Mouse (Mus musculus) right cerebral cortex, adult 2 months (tissue): ENCODE results near the gene Mt1.

Source experiments
- DNase-seq, 2 experiments: peaks; one replicate each; pipeline ENCODE4 v3.0.0; 2021 to 2022; ENCODE audit warnings: low spot score in 2 of 2

The Mt1 gene

DNA sequence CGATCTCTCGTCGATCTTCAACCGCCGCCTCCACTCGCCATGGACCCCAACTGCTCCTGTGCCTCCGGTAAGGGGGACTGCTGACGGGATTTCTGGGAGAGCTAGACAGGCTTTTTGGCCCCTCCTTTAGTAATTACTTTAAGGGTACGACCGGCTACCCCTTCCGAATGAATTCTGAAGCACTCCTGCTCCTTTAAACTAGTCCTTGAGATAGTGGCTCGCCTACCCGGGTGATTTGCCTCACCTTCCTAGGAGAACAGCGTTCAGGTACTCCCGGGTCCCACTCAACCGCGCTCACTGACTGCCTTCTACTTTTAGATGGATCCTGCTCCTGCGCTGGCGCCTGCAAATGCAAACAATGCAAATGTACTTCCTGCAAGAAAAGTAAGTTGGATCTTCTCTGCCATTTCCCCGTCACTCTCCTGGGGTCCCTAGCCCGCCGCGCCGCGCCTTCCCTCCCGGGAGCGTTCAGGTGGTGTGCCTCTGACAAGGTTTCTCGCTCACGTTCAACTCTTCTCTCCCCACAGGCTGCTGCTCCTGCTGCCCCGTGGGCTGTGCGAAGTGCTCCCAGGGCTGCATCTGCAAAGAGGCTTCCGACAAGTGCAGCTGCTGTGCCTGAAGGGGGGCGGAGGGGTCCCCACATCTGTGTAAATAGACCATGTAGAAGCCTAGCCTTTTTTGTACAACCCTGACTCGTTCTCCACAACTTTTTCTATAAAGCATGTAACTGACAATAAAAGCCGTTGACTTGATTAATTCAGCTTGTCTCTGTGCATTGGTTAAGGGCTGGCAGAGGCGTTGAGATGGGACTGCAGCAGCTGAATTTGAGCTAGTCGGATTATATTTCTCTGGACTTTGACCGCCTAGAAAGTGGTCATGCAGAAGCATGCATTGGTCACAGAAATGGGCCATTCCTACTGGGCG lies 5.8 kb upstream of the Mt1 start:
- no peak for DNase-seq

DNA sequence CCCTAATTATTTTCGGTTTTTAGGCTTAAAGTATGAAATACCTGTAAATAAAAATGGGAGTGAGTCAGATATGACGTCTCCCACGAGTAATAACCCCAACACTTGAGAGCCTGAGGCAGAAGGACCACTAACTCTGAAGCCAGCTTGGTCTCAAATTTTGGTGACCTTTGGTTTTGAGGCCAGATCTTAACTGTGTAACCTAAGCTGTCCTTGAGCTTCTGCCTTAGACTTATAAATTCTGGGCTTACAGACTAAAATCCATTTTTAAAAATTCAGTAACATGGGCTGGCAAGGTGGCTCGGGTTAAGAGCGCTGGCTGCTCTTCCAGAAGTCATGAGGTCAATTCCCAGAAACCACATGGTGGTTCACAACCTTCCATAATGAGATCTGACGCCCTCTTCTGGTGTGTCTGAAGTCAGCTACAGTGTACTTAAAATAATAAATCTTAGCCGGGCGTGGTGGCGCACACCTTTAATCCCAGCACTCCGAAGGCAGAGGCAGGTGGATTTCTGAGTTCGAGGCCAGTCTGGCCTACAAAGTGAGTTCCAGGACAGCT lies 5.0 kb upstream of the Mt1 start:
- no peak for DNase-seq

DNA sequence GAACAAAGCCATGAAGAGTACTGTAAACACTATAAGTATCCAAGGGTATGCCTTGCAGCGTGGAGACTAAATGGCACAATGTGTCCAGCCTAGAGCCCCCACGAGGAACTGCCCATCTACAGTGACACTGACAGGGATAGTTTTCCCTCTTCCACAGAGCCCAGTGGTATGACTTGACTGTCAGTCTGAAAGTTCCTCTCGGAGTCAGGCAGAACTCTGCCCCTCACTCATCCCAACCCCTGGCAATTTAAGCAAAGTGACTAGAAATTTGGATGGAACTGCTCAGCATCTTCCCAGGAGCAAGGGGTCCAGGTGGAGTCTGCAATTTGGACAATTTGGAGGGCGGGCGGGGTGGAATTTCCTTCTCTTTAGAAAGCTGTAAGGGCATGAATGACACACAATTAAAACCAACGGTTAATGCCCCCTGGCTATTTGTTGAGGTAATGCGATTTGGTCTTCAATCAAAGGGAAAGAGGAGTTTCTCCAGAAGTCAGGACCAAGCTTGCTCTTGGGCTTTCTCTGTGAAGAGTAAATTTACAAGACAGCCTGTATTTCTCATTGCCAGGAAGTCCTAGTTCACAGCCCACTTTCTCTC lies 4.2 kb upstream of the Mt1 start:
- no peak for DNase-seq

DNA sequence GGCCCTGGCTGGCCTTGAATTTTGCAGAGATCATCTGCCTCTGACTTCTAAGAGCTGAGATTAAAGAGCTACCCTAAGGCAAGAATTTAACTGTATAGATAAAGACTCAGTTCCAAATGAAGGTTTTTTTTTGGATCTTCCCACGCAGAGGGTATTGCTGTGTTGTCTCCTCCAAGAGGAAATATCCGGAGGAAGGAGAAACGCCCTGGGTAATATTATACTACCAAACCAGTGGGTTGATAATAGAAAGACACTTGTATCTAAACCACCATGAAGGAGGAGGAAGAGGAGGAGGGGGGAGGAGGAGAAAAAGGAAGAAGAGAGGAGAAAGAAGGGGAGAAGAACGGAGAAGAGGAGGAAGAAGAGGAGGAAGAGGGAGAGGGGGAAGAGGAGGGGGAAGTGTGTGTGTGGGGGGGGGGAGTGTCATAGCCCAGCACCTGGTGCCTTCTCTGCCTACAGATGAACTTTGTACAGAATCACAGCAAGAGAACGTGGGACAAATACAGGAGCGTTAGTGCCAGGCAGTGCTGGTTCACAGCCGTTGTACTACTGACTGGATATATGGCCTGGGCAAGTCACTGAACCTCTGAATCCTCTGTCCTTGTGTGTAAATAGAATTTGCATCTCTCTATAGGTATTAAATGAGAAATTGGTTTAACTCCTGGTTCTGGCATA lies 1.0 kb upstream of the Mt1 start:
- no peak for DNase-seq

DNA sequence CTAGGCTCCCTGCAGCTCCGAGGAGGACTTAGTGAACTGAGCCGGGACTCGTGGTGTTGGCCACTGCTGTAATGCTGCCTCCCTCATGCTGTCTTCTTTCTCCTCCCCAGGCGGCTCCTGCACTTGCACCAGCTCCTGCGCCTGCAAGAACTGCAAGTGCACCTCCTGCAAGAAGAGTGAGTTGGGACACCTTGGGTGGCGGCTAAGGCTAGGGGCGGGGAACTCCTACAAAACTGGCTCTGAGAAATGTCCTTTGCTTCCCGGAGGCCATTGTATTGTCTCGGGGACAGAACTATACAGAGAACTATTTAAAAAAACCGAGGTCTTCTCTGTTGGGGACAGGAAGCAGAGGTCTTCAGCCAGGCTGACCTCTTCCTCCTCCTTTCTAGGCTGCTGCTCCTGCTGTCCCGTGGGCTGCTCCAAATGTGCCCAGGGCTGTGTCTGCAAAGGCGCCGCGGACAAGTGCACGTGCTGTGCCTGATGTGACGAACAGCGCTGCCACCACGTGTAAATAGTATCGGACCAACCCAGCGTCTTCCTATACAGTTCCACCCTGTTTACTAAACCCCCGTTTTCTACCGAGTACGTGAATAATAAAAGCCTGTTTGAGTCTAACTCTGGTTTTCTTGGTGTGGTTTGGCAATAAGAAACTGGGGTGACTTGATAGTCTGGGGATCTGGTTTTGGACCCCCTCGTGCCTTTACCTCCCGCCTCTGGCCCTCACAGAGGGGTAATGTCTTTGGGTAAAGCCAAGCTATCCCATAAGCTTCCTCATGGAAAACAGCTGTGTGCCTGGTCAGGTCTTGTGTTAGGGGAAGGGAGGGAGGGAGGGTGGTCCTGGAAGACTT lies 1.1 kb downstream of the Mt1 start:
- no peak for DNase-seq

DNA sequence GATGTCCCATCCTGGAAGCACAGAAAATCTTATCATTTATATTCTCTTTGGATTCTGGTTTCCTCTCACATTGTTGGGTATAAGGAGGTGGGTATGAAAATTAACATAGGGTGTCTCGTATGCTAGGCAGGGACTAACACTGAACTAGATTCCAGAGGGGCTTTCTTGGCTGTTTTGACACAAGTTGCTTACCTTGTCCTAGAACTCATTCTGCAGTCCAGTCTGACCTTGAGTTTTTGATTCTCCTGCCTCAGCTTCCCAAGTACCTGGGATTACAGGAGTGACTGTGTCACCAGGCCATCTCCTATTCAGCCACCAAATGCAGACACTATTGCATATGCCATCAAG lies 1.7 kb downstream of the Mt1 start:
- no peak for DNase-seq

DNA sequence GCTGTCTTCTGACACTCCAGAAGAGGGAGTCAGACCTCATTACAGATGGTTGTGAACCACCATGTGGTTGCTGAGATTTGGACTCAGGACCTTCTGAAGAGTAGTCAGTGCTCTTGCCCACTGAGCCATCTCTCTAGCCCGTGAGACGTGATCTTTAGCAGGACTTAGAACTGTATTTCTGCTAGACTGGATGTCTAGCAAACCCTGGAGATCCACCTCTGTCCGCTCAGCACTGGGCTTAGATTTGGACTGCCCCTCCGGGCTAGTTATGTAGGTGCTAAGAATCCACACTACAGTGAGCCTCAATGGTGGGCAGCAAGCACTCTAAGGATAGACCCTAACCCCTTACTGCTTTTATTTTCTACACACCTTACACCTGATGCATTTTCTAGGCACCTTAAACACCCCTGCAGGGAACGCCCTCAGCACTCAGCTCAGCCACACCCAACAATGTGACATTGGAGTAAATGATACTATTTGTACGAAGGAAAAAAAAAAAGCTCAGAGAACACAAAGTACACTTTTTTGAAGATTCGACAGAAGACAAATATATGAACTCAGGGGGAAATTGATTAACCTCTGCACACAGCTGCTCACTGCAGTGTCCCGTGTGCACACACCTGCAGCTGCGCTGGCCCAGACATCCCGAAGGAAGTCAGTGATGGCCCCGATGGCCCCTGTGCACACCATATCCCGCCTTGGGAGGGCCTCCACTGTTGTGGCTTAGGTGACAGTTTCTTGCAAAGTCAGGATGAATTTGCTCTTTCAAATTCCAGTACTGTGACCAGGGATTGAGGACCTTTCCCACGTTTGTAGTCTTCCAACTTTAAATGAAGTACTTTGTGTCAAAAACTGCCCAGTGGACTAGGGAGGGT lies 3.4 kb downstream of the Mt1 start:
- DNase-seq = no peak

DNA sequence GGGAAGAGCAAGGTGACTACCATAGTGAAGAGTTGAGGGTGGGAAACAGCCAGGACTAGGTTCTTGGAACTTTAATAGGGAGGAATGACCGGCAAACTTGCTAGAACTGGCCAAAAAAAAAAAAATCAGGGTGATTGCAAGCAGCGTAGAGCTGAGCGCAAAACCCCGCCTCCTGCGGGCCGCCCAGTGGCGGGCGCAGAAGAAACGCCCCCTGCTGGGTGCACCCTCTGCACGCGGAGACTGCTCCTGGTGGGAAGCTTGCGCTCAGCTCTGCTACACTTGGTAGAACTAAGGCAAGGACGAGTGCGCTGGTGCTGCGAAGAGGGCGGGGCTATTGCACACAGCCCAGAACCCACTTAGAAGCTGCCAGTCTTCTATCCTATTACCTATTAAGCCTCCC lies 4.2 kb downstream of the Mt1 start:
- DNase-seq = peak; percentile 62 to 63

DNA sequence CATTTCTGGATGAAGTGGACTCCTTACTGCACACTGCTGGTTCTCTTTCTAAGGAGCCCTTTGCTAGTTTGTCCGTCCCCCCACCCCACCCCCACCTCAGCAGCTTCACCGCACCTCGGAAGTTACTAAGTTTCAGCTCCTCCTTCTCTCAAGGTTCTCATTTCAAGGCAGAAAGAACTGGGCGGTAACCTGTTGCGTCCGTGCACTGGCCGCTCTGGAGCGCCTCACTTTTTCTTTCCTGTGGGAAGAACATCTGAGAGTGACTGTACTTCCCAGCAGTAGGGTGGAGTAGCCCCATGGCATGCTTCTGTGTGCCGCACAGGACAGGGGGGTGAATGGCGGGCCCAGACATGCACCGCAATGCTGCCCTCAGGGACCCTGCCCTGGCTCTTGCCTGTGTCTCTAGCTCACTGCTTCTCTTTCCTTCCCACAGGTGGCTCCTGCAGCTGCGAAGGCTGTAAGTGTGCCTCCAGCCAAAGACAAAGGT lies 5.5 kb downstream of the Mt1 start:
- DNase-seq = no peak

DNA sequence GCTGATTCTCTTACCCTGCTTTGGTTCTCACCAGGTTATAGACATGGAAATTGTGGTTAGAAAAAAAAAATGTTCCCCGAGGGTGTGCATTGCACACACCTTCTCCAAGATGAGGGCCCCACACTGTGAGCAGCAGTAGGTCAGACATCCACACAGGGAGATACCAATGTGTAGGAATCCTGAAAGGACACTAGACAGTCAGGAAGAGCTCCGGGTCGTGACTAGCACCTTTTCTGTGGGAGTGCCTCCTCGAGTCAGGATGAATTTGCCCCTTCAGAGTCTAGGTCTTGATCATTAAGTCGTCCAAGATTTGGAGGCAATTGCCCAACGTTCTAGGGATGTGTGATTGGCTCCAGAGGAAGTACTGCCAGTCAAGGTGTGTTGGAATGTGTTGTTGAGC lies 6.9 kb downstream of the Mt1 start:
- DNase-seq = no peak

DNA sequence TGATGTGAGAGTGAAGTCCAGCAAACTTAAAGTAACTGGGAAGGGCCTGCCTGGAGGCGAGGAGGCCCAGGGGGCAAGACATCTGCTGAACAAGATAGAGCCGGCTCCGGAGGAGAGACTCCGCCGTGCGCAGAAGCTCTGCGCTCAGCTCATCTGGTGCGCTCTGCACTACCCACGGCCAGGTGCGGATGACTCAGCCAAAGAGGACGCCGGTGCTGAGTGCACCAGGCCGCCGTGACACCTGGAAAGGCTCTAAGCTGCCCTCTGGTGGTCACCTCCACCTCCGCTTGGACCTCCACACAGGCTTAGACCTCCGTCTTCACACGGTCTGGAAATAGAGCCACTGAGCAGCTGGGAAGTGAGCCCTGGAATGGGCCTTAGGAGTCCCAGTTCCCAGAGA lies 7.7 kb downstream of the Mt1 start:
- DNase-seq = no peak

DNA sequence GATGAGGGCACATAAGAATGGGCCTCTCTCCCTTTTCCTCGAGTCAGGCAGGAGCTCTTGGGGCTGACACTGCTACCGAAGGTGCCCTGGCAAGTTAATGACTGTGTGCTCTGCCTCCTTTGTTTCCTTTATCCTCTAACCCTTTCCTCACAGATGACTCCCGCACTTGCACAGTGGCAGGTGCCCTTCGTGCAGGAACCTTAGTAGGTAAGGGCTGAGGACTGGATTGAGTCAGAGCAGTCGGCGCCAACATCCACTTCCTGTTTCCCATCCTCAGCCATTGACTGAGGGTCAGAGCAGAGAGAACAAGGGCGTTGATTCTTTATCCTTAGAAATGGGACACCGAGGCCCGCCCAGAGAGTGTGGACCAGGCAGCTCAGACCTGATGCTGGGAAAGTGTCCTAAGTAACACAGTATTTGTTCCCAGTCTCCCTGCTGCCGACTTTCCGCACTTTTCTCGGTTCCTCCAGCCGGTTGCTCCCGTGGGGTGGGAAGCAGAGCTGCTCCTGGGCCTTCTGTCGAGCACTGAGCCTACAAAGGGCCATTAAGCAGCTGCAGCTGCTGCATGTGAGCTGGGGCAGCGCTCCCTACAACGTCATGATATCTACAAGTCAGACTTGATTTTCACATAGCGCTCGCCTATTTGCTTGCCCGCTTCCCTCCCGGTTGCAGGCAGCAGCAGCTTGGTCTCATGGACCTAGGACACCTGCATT lies 8.6 kb downstream of the Mt1 start:
- DNase-seq = no peak

DNA sequence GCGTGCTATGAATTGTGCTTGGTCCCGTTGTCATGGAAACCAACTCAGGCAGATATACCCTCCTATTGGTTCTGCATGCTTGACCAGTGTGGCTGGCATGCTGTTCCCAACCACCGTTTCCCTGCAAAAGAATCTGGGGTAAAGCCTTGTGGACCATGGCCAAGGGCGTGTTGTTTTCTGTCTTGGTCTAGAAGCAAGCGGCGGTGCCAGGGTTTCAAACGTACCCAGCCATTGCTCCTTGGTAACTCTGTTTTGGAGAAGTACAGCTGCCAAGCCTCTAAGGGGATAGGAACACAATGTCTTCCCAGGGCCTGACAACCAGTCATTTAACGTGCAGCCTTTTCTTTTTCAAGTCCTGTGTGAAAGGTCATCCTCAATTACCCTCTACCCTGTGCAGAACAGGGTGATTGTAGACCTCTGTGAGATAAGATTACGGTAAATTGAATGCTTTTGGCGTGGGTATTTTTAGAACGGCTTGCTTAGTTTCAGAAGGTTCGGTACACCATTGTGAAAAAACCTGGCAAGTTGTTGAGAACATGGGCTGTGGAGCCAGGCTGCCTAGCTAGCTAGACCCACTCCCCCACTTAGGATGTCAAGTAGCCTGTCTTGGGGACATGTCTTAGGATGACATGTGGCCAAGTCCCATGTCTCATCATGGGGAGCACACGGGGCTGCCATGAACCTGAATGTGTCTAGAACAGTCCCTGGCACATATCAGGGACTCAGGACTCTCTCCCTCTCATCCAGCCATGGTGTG lies 10.6 kb downstream of the Mt1 start:
- peak in 1 of 2 experiments; percentile 69 for DNase-seq

DNA sequence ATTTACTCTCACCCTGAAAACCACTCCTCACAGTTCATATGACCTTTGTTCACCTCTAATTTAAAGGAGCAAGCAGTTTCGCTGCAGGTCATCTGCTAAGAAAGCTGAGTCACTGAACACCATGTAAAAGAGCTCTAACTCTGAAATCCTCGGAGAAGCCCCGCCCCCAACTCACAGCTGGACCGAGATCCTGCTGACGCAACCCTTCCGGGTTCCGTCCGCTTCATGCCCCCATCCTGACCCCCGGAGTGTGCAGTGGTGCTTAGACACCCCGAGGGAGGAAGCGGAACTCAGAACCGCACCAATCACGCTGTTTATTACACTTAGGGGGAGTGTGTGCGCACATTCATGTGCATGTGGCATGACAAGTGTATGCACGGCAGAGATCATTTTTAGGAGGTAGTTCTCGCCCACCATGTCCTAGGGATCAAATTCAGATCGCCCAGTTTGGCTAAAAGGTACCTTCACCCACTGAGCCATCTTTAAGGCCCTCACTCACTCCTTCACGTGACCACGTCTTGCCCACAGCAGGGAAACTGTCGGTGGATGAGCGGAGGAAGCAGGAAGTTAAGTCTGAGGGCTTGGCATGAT lies 12.3 kb downstream of the Mt1 start:
- no peak for DNase-seq

DNA sequence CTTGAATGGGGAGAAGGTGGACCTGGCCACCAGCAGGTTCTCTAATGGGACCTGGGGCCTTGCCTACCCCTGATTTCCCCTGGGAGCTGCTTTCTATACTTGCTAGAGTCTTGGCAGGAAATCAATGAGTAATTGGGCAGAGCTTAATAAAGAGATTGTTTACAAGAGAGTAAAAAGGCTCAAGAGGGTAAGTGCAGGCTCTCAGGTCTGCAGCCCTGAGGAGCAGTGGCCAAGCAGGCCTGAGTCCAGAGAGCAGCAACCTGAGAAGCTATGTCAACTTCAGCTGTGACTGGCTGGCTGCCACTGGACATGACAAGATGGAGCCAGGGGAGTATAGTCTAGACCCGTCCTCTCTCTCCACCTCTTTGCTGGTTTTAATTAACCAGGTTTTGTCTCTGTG lies 14.0 kb downstream of the Mt1 start:
- DNase-seq = no peak

DNA sequence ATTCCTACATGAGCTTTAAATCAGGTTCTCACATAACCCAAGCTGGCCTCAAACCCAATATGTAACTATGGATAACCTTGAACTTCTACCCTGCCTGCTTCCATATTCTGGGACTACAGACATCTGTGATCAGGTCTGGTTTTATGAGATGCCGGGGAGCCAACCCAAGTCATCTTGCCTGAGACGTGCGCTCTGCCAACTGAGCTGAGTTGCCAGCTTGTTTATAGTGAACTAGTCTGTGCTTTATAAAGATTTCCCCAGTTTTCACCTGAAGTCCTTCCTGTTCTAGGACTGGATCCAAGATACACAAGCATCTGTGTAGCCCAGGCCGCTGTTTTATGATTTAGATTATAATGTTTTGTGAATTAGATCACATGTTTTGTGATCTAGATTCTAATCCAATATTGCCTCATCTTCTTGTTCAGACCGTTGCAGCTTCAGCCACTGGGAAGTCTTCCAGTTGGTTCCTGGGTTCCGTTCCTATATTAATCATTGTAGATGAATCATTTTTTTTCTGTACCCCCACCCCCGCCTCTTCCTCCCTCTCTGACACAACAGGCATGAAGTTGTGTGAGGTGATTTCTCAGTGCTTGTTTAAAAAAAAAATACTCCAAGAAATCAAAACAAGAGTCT lies 15.8 kb downstream of the Mt1 start:
- DNase-seq = peak in 1 of 2 experiments; percentile 48

DNA sequence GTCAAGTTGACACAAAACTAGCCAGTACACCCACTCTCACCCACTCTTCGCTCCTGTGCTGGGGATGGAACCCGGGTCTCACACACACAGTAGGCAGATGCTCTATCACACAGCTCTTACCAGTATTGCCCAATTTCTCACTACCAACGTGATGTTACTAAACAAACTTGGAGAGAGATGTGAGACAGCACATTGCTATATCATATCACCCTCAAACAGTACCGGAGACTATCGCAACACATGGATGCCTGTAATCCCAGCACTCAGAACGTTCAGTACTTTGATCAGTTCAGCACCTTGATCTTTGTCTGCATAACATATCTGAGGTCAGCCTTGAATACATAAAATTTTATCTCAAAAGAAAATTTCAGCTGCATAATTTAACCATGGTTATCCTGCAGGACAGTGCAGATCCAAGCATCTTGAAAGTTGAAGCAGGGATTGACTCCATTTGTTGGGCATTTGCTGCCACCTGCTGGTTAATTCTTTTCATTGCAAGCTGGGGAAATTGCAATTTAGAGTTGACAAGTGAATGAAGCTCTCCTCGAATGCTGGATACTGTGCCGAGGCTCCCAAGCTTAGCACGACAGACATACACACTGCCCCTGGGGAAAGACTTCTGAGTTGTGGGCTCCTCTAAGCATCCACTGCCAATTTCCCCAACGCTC lies 20.5 kb downstream of the Mt1 start:
- DNase-seq = peak; percentile 77 to 83

DNA sequence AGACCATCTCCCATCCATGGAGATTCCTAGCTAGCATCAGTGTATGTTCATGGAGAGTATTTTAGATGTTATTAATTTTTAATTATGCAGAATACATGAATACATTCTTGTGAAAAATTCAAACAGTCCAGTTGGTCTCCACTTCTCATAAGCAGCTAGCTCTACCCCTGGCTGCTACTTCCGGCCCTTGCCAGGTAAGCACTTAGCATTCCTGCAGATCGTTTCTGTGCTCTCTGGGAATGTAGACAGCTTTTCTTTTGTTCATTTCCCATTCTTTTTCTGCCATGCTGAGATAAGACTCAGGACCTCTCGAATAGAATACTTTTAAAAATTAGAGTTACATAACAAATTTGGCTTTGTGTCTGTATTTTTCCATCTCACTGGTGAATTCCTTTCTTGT lies 25.2 kb downstream of the Mt1 start:
- no peak for DNase-seq
